Mouse (Mus musculus): ENCODE measurements around the gene Glt8d1. TPM values are rescaled to one million over a fixed set of nuclear protein-coding genes. Genes with fewer than 3 reads are reported as not detected.
A peak's percentile ranks its signal among the peaks of the same experiment; 100 is the strongest.

The Glt8d1 gene
- polyA plus RNA-seq, 1 experiment from 2014 or later, result 63.2 TPM

DNA sequence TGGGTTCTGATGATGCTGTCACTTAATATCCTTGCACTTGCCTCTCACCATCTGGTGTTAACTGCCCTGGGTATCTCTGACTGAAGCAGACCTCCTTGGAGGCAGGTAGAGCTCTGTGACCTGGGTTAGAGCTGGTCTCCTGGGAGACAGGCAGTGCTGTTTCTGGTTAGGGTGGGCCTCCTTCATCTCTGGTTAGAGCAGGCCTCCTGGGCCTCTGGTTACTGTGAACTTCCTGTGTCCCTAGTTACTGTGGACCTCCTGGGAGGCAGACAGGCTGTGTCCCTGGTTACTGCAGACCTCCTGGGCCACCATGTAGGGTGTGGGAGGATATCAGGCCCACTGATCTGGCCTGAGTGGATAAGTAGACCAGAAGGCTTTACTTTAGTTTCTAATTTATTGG lies 4.8 kb upstream of the Glt8d1 start:
- no peak overlapping the region for H3K9ac ChIP-seq (ENCODE audit: low read depth, low read length)
- TF ChIP-seq CTCF (IDR thresholded peaks at IDR 0.05; ENCODE audit: low read depth), result no peak

GRCm38 (mm10) chr14:31000356-31000755 lies 844 bp upstream of the Glt8d1 start:
- no peak for TF ChIP-seq CTCF (IDR thresholded peaks at IDR 0.05; ENCODE audit: low read depth)
- H3K9me3 ChIP-seq (replicated peaks; ENCODE audit: low read length), result no peaks in the 10 kb centered on the region
- H3K36me3 ChIP-seq (ENCODE audit: insufficient read depth, low read length), result peaks cover 5% of the 10 kb centered on the region; the same call in 1 of the 2 replicates
- H3K27me3 ChIP-seq (ENCODE audit: insufficient read depth, low read length), result no peaks in the 10 kb centered on the region
- DNase-seq (ENCODE audit: low spot score) (no peak), ATAC-seq (replicated peaks; ENCODE audit: low FRiP score, low read depth) (no peak)
- H3K4me2 ChIP-seq (ENCODE audit: low read length), result peak overlapping the region; percentile 78
- peak overlapping the region; percentile 86 for H3K9ac ChIP-seq (ENCODE audit: low read depth, low read length)
- no peak overlapping the region for H3K27ac ChIP-seq
- 52% methylated on average over 10 of the region's 10 CpGs for WGBS
- H3K4me3 ChIP-seq (replicated peaks; ENCODE audit: low read depth, low read length), result peak overlapping the region; percentile 93
- H3K4me1 ChIP-seq (replicated peaks; ENCODE audit: insufficient read depth, low read length), result 0 out of 2 replicates have a peak, but pooled peaks cover 6% of the 10 kb centered on the region

More for the DNA sequence above, 4.8 kb upstream of the Glt8d1 start:
- no peaks in the 10 kb centered on the region for H3K27me3 ChIP-seq (ENCODE audit: insufficient read depth, low read length)
- H3K4me2 ChIP-seq (ENCODE audit: low read length), result no peak overlapping the region
- H3K36me3 ChIP-seq (ENCODE audit: insufficient read depth, low read length), result peaks cover 5% of the 10 kb centered on the region; the same call in 1 of the 2 replicates
- no peak for DNase-seq (ENCODE audit: low spot score)
- ATAC-seq (replicated peaks; ENCODE audit: low FRiP score, low read depth), result no peak
- no peaks in the 10 kb centered on the region for H3K4me1 ChIP-seq (replicated peaks; ENCODE audit: insufficient read depth, low read length)
- H3K27ac ChIP-seq, result no peak overlapping the region
- H3K9me3 ChIP-seq (replicated peaks; ENCODE audit: low read length), result no peaks in the 10 kb centered on the region
- no peak overlapping the region for H3K4me3 ChIP-seq (replicated peaks; ENCODE audit: low read depth, low read length)

- ATAC-seq (replicated peaks; ENCODE audit: low FRiP score, low read depth), result peak; percentile 15; the same call in 1 of the 2 replicates
Observed at GRCm38 (mm10) chr14:31000816-31001306, 339 bp upstream of the Glt8d1 start.

GRCm38 (mm10) chr14:31004527-31004926 lies 3.3 kb downstream of the Glt8d1 start:
- no peak overlapping the region for H3K27ac ChIP-seq
- TF ChIP-seq CTCF (IDR thresholded peaks at IDR 0.05; ENCODE audit: low read depth), result no peak
- H3K27me3 ChIP-seq (ENCODE audit: insufficient read depth, low read length), result no peaks in the 10 kb centered on the region
- 0 out of 2 replicates have a peak, but pooled peaks cover 6% of the 10 kb centered on the region for H3K4me1 ChIP-seq (replicated peaks; ENCODE audit: insufficient read depth, low read length)
- H3K36me3 ChIP-seq (ENCODE audit: insufficient read depth, low read length), result 0 out of 2 replicates have a peak, but pooled peaks cover 2% of the 10 kb centered on the region
- H3K9ac ChIP-seq (ENCODE audit: low read depth, low read length), result no peak overlapping the region
- 87% methylated on average over 2 of the region's 2 CpGs for WGBS
- DNase-seq (ENCODE audit: low spot score), result no peak
- no peaks in the 10 kb centered on the region for H3K9me3 ChIP-seq (replicated peaks; ENCODE audit: low read length)
- H3K4me3 ChIP-seq (replicated peaks; ENCODE audit: low read depth, low read length), result no peak overlapping the region
- ATAC-seq (replicated peaks; ENCODE audit: low FRiP score, low read depth), result no peak
- H3K4me2 ChIP-seq (ENCODE audit: low read length), result no peak overlapping the region

More at GRCm38 (mm10) chr14:31000816-31001306, 339 bp upstream of the Glt8d1 start:
- peak overlapping the region; percentile 96 for H3K27ac ChIP-seq
- H3K4me1 ChIP-seq (replicated peaks; ENCODE audit: insufficient read depth, low read length), result 0 out of 2 replicates have a peak, but pooled peaks cover 6% of the 10 kb centered on the region
- 0% methylated on average over 21 of the region's 21 CpGs for WGBS
- H3K9me3 ChIP-seq (replicated peaks; ENCODE audit: low read length), result no peaks in the 10 kb centered on the region
- H3K27me3 ChIP-seq (ENCODE audit: insufficient read depth, low read length), result no peaks in the 10 kb centered on the region
- H3K4me3 ChIP-seq (replicated peaks; ENCODE audit: low read depth, low read length), result peak overlapping the region; percentile 93
- peak; percentile 53 for DNase-seq (ENCODE audit: low spot score)
- peaks cover 5% of the 10 kb centered on the region; the same call in 1 of the 2 replicates for H3K36me3 ChIP-seq (ENCODE audit: insufficient read depth, low read length)
- peak overlapping the region; percentile 86 for H3K9ac ChIP-seq (ENCODE audit: low read depth, low read length)
- TF ChIP-seq CTCF (IDR thresholded peaks at IDR 0.05; ENCODE audit: low read depth), result no peak
- peak overlapping the region; percentile 78 for H3K4me2 ChIP-seq (ENCODE audit: low read length)

DNA sequence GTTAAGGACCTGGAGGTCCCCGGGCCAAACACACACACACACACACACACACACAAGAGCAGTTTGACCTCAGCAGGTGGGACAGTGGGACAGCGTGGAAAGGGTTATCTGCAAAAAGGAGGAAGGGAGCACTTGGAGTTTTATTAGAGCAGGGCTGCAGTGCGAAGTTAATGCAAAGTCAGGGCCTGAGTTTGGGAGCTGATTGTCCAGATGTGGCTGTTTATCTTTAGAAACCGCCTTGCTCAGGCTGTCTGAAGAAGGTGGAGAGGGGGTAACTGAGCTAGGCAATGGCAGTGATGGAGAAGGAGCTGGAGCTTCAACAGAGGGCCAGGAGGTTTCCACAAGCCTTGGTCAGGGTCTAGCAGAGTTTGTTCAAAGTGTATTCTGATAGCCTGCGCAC lies 5.6 kb downstream of the Glt8d1 start:
- TF ChIP-seq CTCF (IDR thresholded peaks at IDR 0.05; ENCODE audit: low read depth), result no peak
- Histone ChIP-seq H3K27ac (no peak overlapping the region), H3K9me3 (replicated peaks; ENCODE audit: low read length) (no peaks in the 10 kb centered on the region), H3K27me3 (ENCODE audit: insufficient read depth, low read length) (no peaks in the 10 kb centered on the region), H3K9ac (ENCODE audit: low read depth, low read length) (no peak overlapping the region), H3K4me1 (replicated peaks; ENCODE audit: insufficient read depth, low read length) (0 out of 2 replicates have a peak, but pooled peaks cover 6% of the 10 kb centered on the region), H3K36me3 (ENCODE audit: insufficient read depth, low read length) (peaks cover 19% of the 10 kb centered on the region; the same call in 1 of the 2 replicates), H3K4me2 (ENCODE audit: low read length) (no peak overlapping the region), H3K4me3 (replicated peaks; ENCODE audit: low read depth, low read length) (no peak overlapping the region)
- no peak for DNase-seq (ENCODE audit: low spot score)
- WGBS, result 80% methylated on average over 5 of the region's 5 CpGs
- no peak for ATAC-seq (replicated peaks; ENCODE audit: low FRiP score, low read depth)

GRCm38 (mm10) chr14:31011588-31011987 lies 10.4 kb downstream of the Glt8d1 start:
- Histone ChIP-seq H3K9me3 (replicated peaks; ENCODE audit: low read length) (no peaks in the 10 kb centered on the region), H3K4me3 (replicated peaks; ENCODE audit: low read depth, low read length) (no peak overlapping the region), H3K4me2 (ENCODE audit: low read length) (no peak overlapping the region), H3K9ac (ENCODE audit: low read depth, low read length) (no peak overlapping the region), H3K27ac (no peak overlapping the region), H3K36me3 (ENCODE audit: insufficient read depth, low read length) (peaks cover 59% of the 10 kb centered on the region), H3K4me1 (replicated peaks; ENCODE audit: insufficient read depth, low read length) (no peaks in the 10 kb centered on the region), H3K27me3 (ENCODE audit: insufficient read depth, low read length) (no peaks in the 10 kb centered on the region)
- WGBS, result 97% methylated on average over 3 of the region's 3 CpGs
- ATAC-seq (replicated peaks; ENCODE audit: low FRiP score, low read depth) (no peak), DNase-seq (ENCODE audit: low spot score) (no peak)
- no peak for TF ChIP-seq CTCF (IDR thresholded peaks at IDR 0.05; ENCODE audit: low read depth)
